Mouse (Mus musculus) cerebellum, adult 2 months (tissue): ENCODE results near the gene Gng12. TPM values are rescaled to one million over a fixed set of nuclear protein-coding genes. Genes with fewer than 3 reads are reported as not detected.

Experiments used
- DNase-seq, 2 experiments: peaks; one replicate each; pipeline ENCODE4 v3.0.0; 2021
- H3K27ac ChIP-seq: fragments of 200-500 bp; 2 replicates; pipeline ENCODE4 v1.5.1; 2012; ENCODE audit warnings: low read length, control low read depth, inconsistent platforms; ENCODE audit not compliant: insufficient read depth
- H3K27me3 ChIP-seq: fragments of 200-500 bp; 2 replicates; pipeline ENCODE4 v1.6.1; 2012; ENCODE audit warnings: inconsistent platforms, mild to moderate bottlenecking, low read length, moderate library complexity; ENCODE audit not compliant: control insufficient read depth, insufficient read depth
- H3K4me1 ChIP-seq: fragments of 200-500 bp; 2 replicates; pipeline ENCODE4 v1.6.1; 2011; ENCODE audit warnings: low read length; ENCODE audit not compliant: control insufficient read depth, insufficient read depth
- H3K4me3 ChIP-seq: fragments of 200-500 bp; replicated peaks from 2 replicates; pipeline ENCODE3; 2011; ENCODE audit warnings: mild to moderate bottlenecking, low read depth, low read length, control low read depth; ENCODE audit not compliant: insufficient read depth
- CTCF ChIP-seq: fragments of 200-500 bp; IDR thresholded peaks from 2 replicates; pipeline ENCODE4 v1.5.1; 2011; ENCODE audit warnings: low read depth, mild to moderate bottlenecking, control low read depth, low read length, moderate library complexity, borderline replicate concordance; ENCODE audit not compliant: insufficient read depth
- POLR2A ChIP-seq: fragments of 200-500 bp; IDR thresholded peaks from 2 replicates; pipeline ENCODE4 v1.6.1; 2011; ENCODE audit warnings: low read length, control low read depth, borderline replicate concordance; ENCODE audit not compliant: insufficient read depth
- WGBS: fragments of 180-500 bp; shearing (Covaris S2); methylation state at CpG from one replicate; pipeline ENCODE4 v1.1.7; 2018; 5-methylcytosine and 5-hydroxymethylcytosine counted together
- polyA plus RNA-seq: library from polyadenylated mRNA; depleted of rRNA; stranded (reverse); fragments of >200 nt; gene quantifications from 2 replicates; pipeline ENCODE4 v1.2.3, GENCODE M21; 2012

Gene Gng12
- polyA plus RNA-seq, 1 experiment = 38.1 TPM

GRCm38 (mm10) chr6:67010370-67011216 lies 114.4 kb downstream of the Gng12 start:
- WGBS = 70% methylated on average over 7 of the region's 7 CpGs
- Histone ChIP-seq H3K27ac (no peak overlapping the region), H3K4me1 (no peaks in the 10 kb centered on the region; the same call in 1 of the 2 replicates), H3K27me3 (no peaks in the 10 kb centered on the region), H3K4me3 (no peak overlapping the region)
- no peak for DNase-seq
- TF ChIP-seq POLR2A = no peak
- no peak for TF ChIP-seq CTCF

GRCm38 (mm10) chr6:67011217-67011518 lies 115.0 kb downstream of the Gng12 start:
- TF ChIP-seq POLR2A (no peak), CTCF (no peak)
- Histone ChIP-seq H3K27ac (no peak overlapping the region), H3K27me3 (no peaks in the 10 kb centered on the region), H3K4me3 (no peak overlapping the region), H3K4me1 (no peaks in the 10 kb centered on the region; the same call in 1 of the 2 replicates)
- DNase-seq = no peak

GRCm38 (mm10) chr6:67013293-67013948 lies 117.2 kb downstream of the Gng12 start:
- no peaks in the 10 kb centered on the region; the same call in 1 of the 2 replicates for H3K4me1 ChIP-seq
- 94% methylated on average over 6 of the region's 6 CpGs for WGBS
- TF ChIP-seq POLR2A (no peak), CTCF (no peak)

GRCm38 (mm10) chr6:67013949-67014678 lies 117.9 kb downstream of the Gng12 start:
- H3K4me3 ChIP-seq = no peak overlapping the region
- no peaks in the 10 kb centered on the region for H3K27me3 ChIP-seq
- no peak for TF ChIP-seq CTCF
- no peak for TF ChIP-seq POLR2A
- WGBS = 89% methylated on average over 9 of the region's 9 CpGs
- no peaks in the 10 kb centered on the region; the same call in 1 of the 2 replicates for H3K4me1 ChIP-seq
- no peak overlapping the region for H3K27ac ChIP-seq
- DNase-seq = no peak

More at GRCm38 (mm10) chr6:67013293-67013948, 117.2 kb downstream of the Gng12 start:
- DNase-seq = no peak
- H3K4me3 ChIP-seq = no peak overlapping the region
- no peak overlapping the region for H3K27ac ChIP-seq
- H3K27me3 ChIP-seq = no peaks in the 10 kb centered on the region

- peak in 1 of 2 experiments; percentile 9 for DNase-seq
- Histone ChIP-seq H3K4me3 (no peak overlapping the region), H3K27ac (no peak overlapping the region), H3K27me3 (no peaks in the 10 kb centered on the region), H3K4me1 (no peaks in the 10 kb centered on the region; the same call in 1 of the 2 replicates)
- WGBS = 56% methylated on average over 1 of the region's 1 CpGs
- no peak for TF ChIP-seq POLR2A
- TF ChIP-seq CTCF = no peak
These were observed 118.5 kb downstream of the Gng12 start for GRCm38 (mm10) chr6:67014679-67015075.

GRCm38 (mm10) chr6:67015739-67016519 lies 119.7 kb downstream of the Gng12 start:
- Histone ChIP-seq H3K27ac (no peak overlapping the region), H3K4me1 (no peaks in the 10 kb centered on the region; the same call in 1 of the 2 replicates), H3K4me3 (no peak overlapping the region), H3K27me3 (no peaks in the 10 kb centered on the region)
- TF ChIP-seq POLR2A (no peak), CTCF (no peak)
- WGBS = 73% methylated on average over 8 of the region's 8 CpGs
- no peak for DNase-seq

GRCm38 (mm10) chr6:67016520-67017111 lies 120.4 kb downstream of the Gng12 start:
- Histone ChIP-seq H3K27ac (no peak overlapping the region), H3K4me1 (no peaks in the 10 kb centered on the region; the same call in 1 of the 2 replicates), H3K27me3 (no peaks in the 10 kb centered on the region), H3K4me3 (no peak overlapping the region)
- WGBS = 81% methylated on average over 7 of the region's 7 CpGs
- TF ChIP-seq CTCF (no peak), POLR2A (no peak)
- DNase-seq = no peak
